Mouse (Mus musculus) heart, postnatal 0 days (tissue): ENCODE data around the gene Faap24.

Experiments
- CTCF ChIP-seq: IDR thresholded peaks from 2 replicates; pipeline ENCODE4 v1.5.1; 2016; ENCODE audit warnings: antibody characterized with exemption, control low read depth, low read depth
- EP300 ChIP-seq: IDR thresholded peaks from 2 replicates; pipeline ENCODE4 v1.6.1; 2016; ENCODE audit warnings: antibody characterized with exemption, low read depth

DNA sequence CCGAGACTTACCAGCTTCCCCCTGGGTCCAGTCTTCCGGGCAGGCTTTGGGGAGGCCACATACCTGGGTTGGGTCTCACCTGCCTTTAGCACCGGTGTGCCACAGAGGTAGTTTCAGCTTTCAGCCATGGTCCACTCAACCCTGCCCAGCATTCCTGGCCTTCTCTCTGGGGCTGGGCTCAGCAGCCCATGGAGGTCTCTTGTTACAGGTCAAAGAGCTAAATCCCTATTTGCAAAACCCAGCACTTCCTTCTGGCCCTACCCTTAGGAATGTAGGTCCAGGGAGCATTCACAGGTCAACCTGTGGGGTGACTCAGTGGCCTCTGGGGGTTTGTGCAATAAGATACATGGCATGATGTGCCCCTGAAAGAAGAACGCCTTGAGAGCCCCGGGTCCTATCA, 33.8 kb downstream of the Faap24 start:
- no peak for TF ChIP-seq CTCF
- TF ChIP-seq EP300 = no peak
